In genomic region chr15:97791126-97791700, GRCm38 (mm10) we compare ENCODE assay signal across 16 mouse cellular contexts.
"Had no signal": no experiment of that assay in that cellular context is flagged by ENCODE, and none has a peak within 500 bp of the region (broad histone marks: within the 10 kb centered on the region; RNA-seq: fewer than 3 reads in every experiment).

No protein-coding gene starts in this region.

- DNase-seq: kidney, adult 9 months; kidney, postnatal 4 days; right cerebral cortex, postnatal 4 days; spleen, adult 18-20 months; thymus, postnatal 25 days had no signal

- H3K4me3 ChIP-seq: left cerebral cortex, adult 2 months; limb, embryonic 10.5 days; liver, embryonic 15.5 days; megakaryocyte, embryonic 14.5 days; midbrain, embryonic 15.5 days; neural tube, embryonic 12.5 days; stomach, embryonic 15.5 days had no signal

- H3K4me1 ChIP-seq: neural tube, embryonic 12.5 days had no signal

- H3K9ac ChIP-seq: liver, embryonic 15.5 days; midbrain, embryonic 15.5 days; neural tube, embryonic 12.5 days; stomach, embryonic 15.5 days had no signal

- H3K27ac ChIP-seq: kidney, postnatal 0 days; limb, embryonic 10.5 days; macrophage; midbrain, embryonic 15.5 days; neural tube, embryonic 12.5 days; stomach, embryonic 15.5 days had no signal

- ATAC-seq: midbrain, embryonic 15.5 days had no signal

- H3K4me2 ChIP-seq: liver, embryonic 11.5 days; liver, embryonic 15.5 days; midbrain, embryonic 11.5 days; midbrain, embryonic 15.5 days; neural tube, embryonic 12.5 days; stomach, embryonic 15.5 days had no signal

- H3K27me3 ChIP-seq: liver, embryonic 15.5 days; megakaryocyte, embryonic 14.5 days; midbrain, embryonic 15.5 days; neural tube, embryonic 12.5 days; stomach, embryonic 15.5 days had no signal

- H3K9me3 ChIP-seq: limb, embryonic 10.5 days; liver, embryonic 15.5 days; megakaryocyte, embryonic 14.5 days; midbrain, embryonic 15.5 days; neural tube, embryonic 12.5 days; stomach, embryonic 15.5 days had no signal
